Comparison of ENCODE assay signal across 21 mouse cellular contexts in the genomic region with DNA sequence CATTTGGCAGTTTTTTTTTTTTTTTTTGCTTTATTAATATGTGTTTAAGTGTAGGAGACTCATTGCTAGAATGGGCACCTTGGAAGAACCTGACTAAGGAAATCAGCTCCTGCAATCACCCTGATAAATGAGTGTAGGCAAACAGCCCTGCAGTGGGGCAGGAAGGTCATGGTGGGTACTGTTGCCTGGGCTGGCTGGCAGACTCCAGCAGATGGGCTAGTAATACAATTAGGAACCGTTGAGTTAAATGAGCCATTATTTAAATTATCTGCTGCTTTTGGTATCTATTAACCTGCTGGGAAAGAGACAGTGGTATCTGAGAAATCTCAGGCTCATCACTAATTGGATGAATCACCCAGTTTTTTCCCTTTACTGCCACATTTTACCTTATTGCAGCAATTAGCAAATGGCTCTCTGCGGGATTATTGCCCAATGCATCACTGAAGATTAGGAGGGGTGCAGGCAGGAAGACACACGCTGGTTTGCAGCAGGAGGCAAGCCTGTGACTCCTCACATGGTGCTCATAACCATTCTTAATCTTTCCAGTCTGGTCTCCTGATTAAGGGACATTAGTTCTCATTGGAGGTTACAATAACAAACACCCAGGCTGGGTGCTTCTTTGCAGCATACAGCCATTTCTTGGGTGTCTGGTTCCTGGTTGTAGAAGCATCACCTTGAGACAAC. TPM values are rescaled to one million over a fixed set of nuclear protein-coding genes. Genes with fewer than 3 reads are reported as not detected.
DNase-seq lines count a peak whose midpoint lies in the region; ATAC-seq lines count a peak whose summit lies in the region.
"Had no signal": no experiment of that assay in that cellular context is flagged by ENCODE, and none has a peak within 500 bp of the region (broad histone marks: within the 10 kb centered on the region; RNA-seq: fewer than 3 reads in every experiment).

No protein-coding gene starts in this region.

- no peaks in the 10 kb centered on the region for H3K27me3 ChIP-seq in hindbrain, embryonic 12.5 days
- H3K27me3 ChIP-seq in hindbrain, embryonic 10.5 days (ENCODE audit: insufficient read depth, poor library complexity, severe bottlenecking), result no peaks in the 10 kb centered on the region
- H3K27me3 ChIP-seq in intestine, embryonic 16.5 days (replicated peaks; ENCODE audit: control insufficient read depth, insufficient read depth, low read length), result no peaks in the 10 kb centered on the region
- H3K27me3 ChIP-seq: forebrain, embryonic 13.5 days; heart, embryonic 15.5 days; midbrain, embryonic 15.5 days had no signal

- no peak overlapping the region for H3K4me3 ChIP-seq in hindbrain, embryonic 12.5 days
- H3K4me3 ChIP-seq in hindbrain, embryonic 10.5 days, result no peak overlapping the region
- H3K4me3 ChIP-seq in intestine, embryonic 16.5 days (ENCODE audit: low read length), result no peak overlapping the region
- H3K4me3 ChIP-seq: forebrain, embryonic 13.5 days; heart, adult 2 months; heart, embryonic 15.5 days; left cerebral cortex, adult 2 months; limb, embryonic 10.5 days; megakaryocyte, embryonic 14.5 days; midbrain, embryonic 15.5 days had no signal

- no peaks in the 10 kb centered on the region for H3K36me3 ChIP-seq in hindbrain, embryonic 12.5 days
- no peaks in the 10 kb centered on the region for H3K36me3 ChIP-seq in hindbrain, embryonic 10.5 days
- no peaks in the 10 kb centered on the region for H3K36me3 ChIP-seq in intestine, embryonic 16.5 days (ENCODE audit: control insufficient read depth, insufficient read depth, low read length)
- H3K36me3 ChIP-seq: heart, embryonic 15.5 days; limb, embryonic 10.5 days; midbrain, embryonic 15.5 days had no signal

- ATAC-seq in hindbrain, embryonic 12.5 days (ENCODE audit: low FRiP score), result peak; percentile 43; the same call in 1 of the 2 replicates
- peak; percentile 48; the same call in 1 of the 2 replicates for ATAC-seq in intestine, embryonic 16.5 days
- ATAC-seq: activated CD4-positive, CD25-positive, alpha-beta regulatory T cell, adult 4 months; forebrain, embryonic 13.5 days; liver, postnatal 0 days; midbrain, embryonic 15.5 days had no signal

- no peaks in the 10 kb centered on the region for H3K4me1 ChIP-seq in hindbrain, embryonic 12.5 days
- 0 out of 2 replicates have a peak, but pooled peaks cover 4% of the 10 kb centered on the region for H3K4me1 ChIP-seq in hindbrain, embryonic 10.5 days (replicated peaks)
- H3K4me1 ChIP-seq in intestine, embryonic 16.5 days (ENCODE audit: control insufficient read depth, insufficient read depth, low read length), result no peaks in the 10 kb centered on the region; the same call in 1 of the 2 replicates
- H3K4me1 ChIP-seq: forebrain, embryonic 13.5 days; midbrain, embryonic 15.5 days had no signal

- no peak overlapping the region for H3K27ac ChIP-seq in hindbrain, embryonic 12.5 days
- H3K27ac ChIP-seq in hindbrain, embryonic 10.5 days, result no peak overlapping the region
- no peak overlapping the region for H3K27ac ChIP-seq in intestine, embryonic 16.5 days (ENCODE audit: low read length)
- H3K27ac ChIP-seq: forebrain, embryonic 13.5 days; heart, adult 2 months; heart, embryonic 15.5 days; left cerebral cortex, adult 2 months; limb, embryonic 10.5 days; midbrain, embryonic 15.5 days had no signal

- H3K9me3 ChIP-seq in hindbrain, embryonic 12.5 days (replicated peaks), result no peaks in the 10 kb centered on the region
- no peaks in the 10 kb centered on the region for H3K9me3 ChIP-seq in hindbrain, embryonic 10.5 days
- no peaks in the 10 kb centered on the region for H3K9me3 ChIP-seq in intestine, embryonic 16.5 days (ENCODE audit: control insufficient read depth, low read length)
- H3K9me3 ChIP-seq: forebrain, embryonic 13.5 days; heart, embryonic 15.5 days; limb, embryonic 10.5 days; midbrain, embryonic 15.5 days had no signal

- H3K4me2 ChIP-seq in hindbrain, embryonic 12.5 days (replicated peaks), result no peak overlapping the region
- no peak overlapping the region for H3K4me2 ChIP-seq in intestine, embryonic 16.5 days (ENCODE audit: low read depth, low read length)
- H3K4me2 ChIP-seq: forebrain, embryonic 13.5 days; heart, embryonic 15.5 days; midbrain, embryonic 15.5 days had no signal

- H3K9ac ChIP-seq in hindbrain, embryonic 12.5 days, result no peak overlapping the region
- H3K9ac ChIP-seq in intestine, embryonic 16.5 days (ENCODE audit: low read depth, low read length), result no peak overlapping the region
- H3K9ac ChIP-seq: forebrain, embryonic 13.5 days; heart, embryonic 15.5 days; liver, postnatal 0 days; midbrain, embryonic 15.5 days had no signal

- DNase-seq in hindbrain, embryonic 10.5 days (ENCODE audit: low spot score), result no peak
- DNase-seq in 416B (ENCODE audit: low read depth), result peak; percentile 11
- DNase-seq in Muller cell, postnatal 12 days (ENCODE audit: inconsistent ontology term), result peak; percentile 93
- no peak for DNase-seq in spleen, postnatal 10 days (ENCODE audit: low spot score in 2 of 2)
- no peak for DNase-seq in right cerebral cortex, postnatal 10 days (ENCODE audit: low spot score in 2 of 2)
- DNase-seq in cerebellum, adult 18-20 months, result no peak
- DNase-seq: cerebellum, adult 9-11 months; gastrocnemius, postnatal 14 days; kidney, postnatal 25 days; liver, postnatal 0 days; thymus, postnatal 25 days had no signal

- 50% methylated on average over 3 of the region's 3 CpGs for WGBS in hindbrain, embryonic 12.5 days
- WGBS in hindbrain, embryonic 10.5 days, result 63% methylated on average over 3 of the region's 3 CpGs
- 17% methylated on average over 3 of the region's 3 CpGs for WGBS in intestine, embryonic 16.5 days

RNA-seq across cellular contexts. Expression of a gene that starts 35.3 kb away (rescaled TPM):
- 3.5 and 4.3 TPM in 2 replicates for polyA plus RNA-seq in hindbrain, embryonic 12.5 days (2016; fragmentation: Nextera tagmentation; extraction: Ambion mirVana)
- polyA plus RNA-seq in hindbrain, embryonic 10.5 days (2016; fragmentation: Nextera tagmentation; extraction: Ambion mirVana), result 1.0 and 1.8 TPM in 2 replicates
- polyA plus RNA-seq in intestine, embryonic 16.5 days (2015; fragmentation: Nextera tagmentation; extraction: Ambion mirVana), result 17.0 and 18.4 TPM in 2 replicates

Comparison
In these comparisons a context has a peak if more than half of its experiments do, and no peak if none do; other contexts are left out.
1. DNase-seq: peak in 416B (single experiment) and Muller cell, postnatal 12 days (single experiment); none in hindbrain, embryonic 10.5 days (single experiment), spleen, postnatal 10 days (0 of 2), right cerebral cortex, postnatal 10 days (0 of 2) and cerebellum, adult 18-20 months (0 of 2).